Mouse (Mus musculus) megakaryocyte, embryonic 14.5 days (primary cell): ENCODE data around the gene Babam2.

Experiments
- FLI1 ChIP-seq: IDR thresholded peaks from 2 replicates; pipeline ENCODE4 v1.6.1; 2012; ENCODE audit warnings: low read length, inconsistent platforms, mixed read lengths
- GATA1 ChIP-seq: IDR thresholded peaks from 3 replicates; pipeline ENCODE4 v1.6.1; 2012; ENCODE audit warnings: mixed read lengths, low read length, inconsistent platforms, borderline replicate concordance

- TF ChIP-seq GATA1 (no peak), FLI1 (no peak)
Observed at GRCm38 (mm10) chr5:31816082-31816481, 118.6 kb downstream of the Babam2 start.
